Mouse (Mus musculus): ENCODE measurements around the gene Mrps27. TPM values are rescaled to one million over a fixed set of nuclear protein-coding genes. Genes with fewer than 3 reads are reported as not detected.

Mrps27 gene
- polyA plus RNA-seq, 1 experiment from 2014 or later = 75.2 TPM

DNA sequence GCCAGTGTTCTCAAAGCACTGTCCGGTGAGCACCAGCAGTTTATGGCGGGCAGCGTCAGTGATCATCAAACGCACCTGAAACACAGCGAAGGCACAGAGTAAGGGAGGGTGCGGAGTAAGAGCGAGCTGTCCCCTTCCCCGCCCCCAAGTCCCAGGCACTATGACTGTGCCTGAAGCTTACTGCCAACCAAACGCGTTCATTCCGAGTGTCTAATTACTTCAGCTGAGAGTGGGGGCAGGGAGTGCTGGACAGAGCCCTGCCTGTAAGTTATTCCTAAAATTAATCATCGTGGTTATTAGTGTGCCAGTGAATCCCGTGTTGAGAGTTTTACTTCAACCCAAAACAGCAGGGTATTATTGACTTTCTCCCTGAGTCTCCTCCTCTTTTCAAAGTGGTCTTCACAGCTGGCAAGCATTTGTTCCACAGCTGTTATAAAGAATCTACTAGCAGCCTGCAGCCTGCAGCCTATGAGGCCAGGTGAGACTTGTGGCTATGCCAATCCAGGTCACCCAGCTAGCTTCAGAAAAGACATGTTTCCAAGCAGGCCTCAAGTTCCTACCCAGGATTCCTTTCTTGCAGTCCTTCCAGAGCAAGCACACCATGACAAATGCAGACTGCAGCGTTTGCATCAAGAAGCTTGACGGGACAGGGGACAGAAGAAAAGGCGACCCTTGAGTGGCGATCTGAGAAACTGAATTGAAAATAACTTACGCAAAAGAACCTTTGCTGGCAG lies 97.3 kb downstream of the Mrps27 start:
- H3K4me3 ChIP-seq (ENCODE audit: control insufficient read depth in 1 of 2, insufficient read depth in 1 of 2, low read depth in 1 of 2, low read length in 2 of 2) = no peak overlapping the region
- H3K4me2 ChIP-seq (ENCODE audit: low read length) = no peak overlapping the region
- H3K9me3 ChIP-seq (ENCODE audit: control insufficient read depth, low read length) = no peaks in the 10 kb centered on the region
- H3K27ac ChIP-seq (replicated peaks in 1 of 2; ENCODE audit: control insufficient read depth in 1 of 2, insufficient read depth in 1 of 2, low read depth in 2 of 2, low read length in 2 of 2) = no peak overlapping the region
- ATAC-seq (ENCODE audit: insufficient number of reproducible peaks, insufficient read depth, low FRiP score, low read depth) = no peak
- no peaks in the 10 kb centered on the region for H3K27me3 ChIP-seq (ENCODE audit: control insufficient read depth, insufficient read depth, low read length)
- peaks cover 3 to 14% of the 10 kb centered on the region in 2 experiments; a peak in 3 of 4 replicates for H3K4me1 ChIP-seq (ENCODE audit: control insufficient read depth in 2 of 2, insufficient read depth in 2 of 2, low read length in 2 of 2)
- peaks cover 53% of the 10 kb centered on the region for H3K36me3 ChIP-seq (ENCODE audit: control insufficient read depth, insufficient read depth, low read length)
- 77% methylated on average over 18 of the region's 18 CpGs for WGBS
- no peak overlapping the region for H3K9ac ChIP-seq (ENCODE audit: low read length)

GRCm38 (mm10) chr13:99442434-99443249 lies 98.1 kb downstream of the Mrps27 start:
- no peak overlapping the region for H3K4me2 ChIP-seq (ENCODE audit: low read length)
- H3K27ac ChIP-seq (replicated peaks in 1 of 2; ENCODE audit: control insufficient read depth in 1 of 2, insufficient read depth in 1 of 2, low read depth in 2 of 2, low read length in 2 of 2) = no peak overlapping the region
- 88% methylated on average over 12 of the region's 12 CpGs for WGBS
- peaks cover 9 to 21% of the 10 kb centered on the region in 2 experiments for H3K4me1 ChIP-seq (ENCODE audit: control insufficient read depth in 2 of 2, insufficient read depth in 2 of 2, low read length in 2 of 2)
- no peaks in the 10 kb centered on the region for H3K27me3 ChIP-seq (ENCODE audit: control insufficient read depth, insufficient read depth, low read length)
- no peak overlapping the region for H3K9ac ChIP-seq (ENCODE audit: low read length)
- no peak overlapping the region for H3K4me3 ChIP-seq (ENCODE audit: control insufficient read depth in 1 of 2, insufficient read depth in 1 of 2, low read depth in 1 of 2, low read length in 2 of 2)
- peaks cover 45% of the 10 kb centered on the region for H3K36me3 ChIP-seq (ENCODE audit: control insufficient read depth, insufficient read depth, low read length)
- ATAC-seq (ENCODE audit: insufficient number of reproducible peaks, insufficient read depth, low FRiP score, low read depth) = no peak
- H3K9me3 ChIP-seq (ENCODE audit: control insufficient read depth, low read length) = no peaks in the 10 kb centered on the region

GRCm38 (mm10) chr13:99443484-99444175 lies 99.0 kb downstream of the Mrps27 start:
- Histone ChIP-seq H3K36me3 (ENCODE audit: control insufficient read depth, insufficient read depth, low read length) (peaks cover 44% of the 10 kb centered on the region), H3K4me2 (ENCODE audit: low read length) (no peak overlapping the region), H3K4me3 (ENCODE audit: control insufficient read depth in 1 of 2, insufficient read depth in 1 of 2, low read depth in 1 of 2, low read length in 2 of 2) (no peak overlapping the region), H3K27me3 (ENCODE audit: control insufficient read depth, insufficient read depth, low read length) (no peaks in the 10 kb centered on the region), H3K9ac (ENCODE audit: low read length) (no peak overlapping the region), H3K27ac (replicated peaks in 1 of 2; ENCODE audit: control insufficient read depth in 1 of 2, insufficient read depth in 1 of 2, low read depth in 2 of 2, low read length in 2 of 2) (no peak overlapping the region), H3K4me1 (ENCODE audit: control insufficient read depth in 2 of 2, insufficient read depth in 2 of 2, low read length in 2 of 2) (peaks cover 12 to 24% of the 10 kb centered on the region in 2 experiments), H3K9me3 (ENCODE audit: control insufficient read depth, low read length) (no peaks in the 10 kb centered on the region)
- WGBS = 91% methylated on average over 7 of the region's 7 CpGs
- ATAC-seq (ENCODE audit: insufficient number of reproducible peaks, insufficient read depth, low FRiP score, low read depth) = no peak

DNA sequence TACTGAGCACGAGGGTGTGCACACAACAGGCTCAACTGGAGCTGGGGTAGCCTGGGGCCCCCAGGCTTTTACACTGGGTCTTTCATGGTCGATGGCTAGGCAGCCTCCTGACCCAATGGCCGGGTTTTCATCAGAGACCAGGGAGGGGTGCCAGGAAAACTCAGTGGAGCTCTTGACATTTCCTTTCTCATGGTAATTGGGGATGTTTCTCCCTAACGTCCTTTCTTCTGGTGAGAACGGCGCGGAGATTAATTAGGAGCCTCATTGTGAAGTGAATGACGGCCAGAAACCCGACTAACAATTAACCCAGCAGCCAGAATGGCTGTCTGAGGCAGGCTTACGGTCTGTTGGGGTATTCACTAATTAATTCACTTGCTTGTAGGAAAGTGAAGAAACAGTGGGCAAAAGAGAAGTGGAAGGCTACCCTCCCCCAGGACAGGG lies 99.9 kb downstream of the Mrps27 start:
- no peak for ATAC-seq (ENCODE audit: insufficient number of reproducible peaks, insufficient read depth, low FRiP score, low read depth)
- H3K4me2 ChIP-seq (ENCODE audit: low read length) = no peak overlapping the region
- H3K9me3 ChIP-seq (ENCODE audit: control insufficient read depth, low read length) = no peaks in the 10 kb centered on the region
- no peak overlapping the region for H3K9ac ChIP-seq (ENCODE audit: low read length)
- 45% methylated on average over 10 of the region's 10 CpGs for WGBS
- H3K27ac ChIP-seq (replicated peaks in 1 of 2; ENCODE audit: control insufficient read depth in 1 of 2, insufficient read depth in 1 of 2, low read depth in 2 of 2, low read length in 2 of 2) = 0 out of 4 replicates have a peak overlapping the region, but pooled peaks of 1 of the 2 experiments have one; percentile 6
- H3K36me3 ChIP-seq (ENCODE audit: control insufficient read depth, insufficient read depth, low read length) = peaks cover 39% of the 10 kb centered on the region
- H3K27me3 ChIP-seq (ENCODE audit: control insufficient read depth, insufficient read depth, low read length) = no peaks in the 10 kb centered on the region
- H3K4me1 ChIP-seq (ENCODE audit: control insufficient read depth in 2 of 2, insufficient read depth in 2 of 2, low read length in 2 of 2) = peaks cover 12 to 24% of the 10 kb centered on the region in 2 experiments
- H3K4me3 ChIP-seq (ENCODE audit: control insufficient read depth in 1 of 2, insufficient read depth in 1 of 2, low read depth in 1 of 2, low read length in 2 of 2) = no peak overlapping the region

GRCm38 (mm10) chr13:99444880-99445279 lies 100.3 kb downstream of the Mrps27 start:
- 11% methylated on average over 6 of the region's 6 CpGs for WGBS
- Histone ChIP-seq H3K4me1 (ENCODE audit: control insufficient read depth in 2 of 2, insufficient read depth in 2 of 2, low read length in 2 of 2) (peaks cover 12 to 27% of the 10 kb centered on the region in 2 experiments), H3K4me3 (ENCODE audit: control insufficient read depth in 1 of 2, insufficient read depth in 1 of 2, low read depth in 1 of 2, low read length in 2 of 2) (no peak overlapping the region), H3K27ac (replicated peaks in 1 of 2; ENCODE audit: control insufficient read depth in 1 of 2, insufficient read depth in 1 of 2, low read depth in 2 of 2, low read length in 2 of 2) (0 out of 4 replicates have a peak overlapping the region, but pooled peaks of 1 of the 2 experiments have one; percentile 6), H3K9me3 (ENCODE audit: control insufficient read depth, low read length) (no peaks in the 10 kb centered on the region), H3K27me3 (ENCODE audit: control insufficient read depth, insufficient read depth, low read length) (no peaks in the 10 kb centered on the region), H3K36me3 (ENCODE audit: control insufficient read depth, insufficient read depth, low read length) (peaks cover 35% of the 10 kb centered on the region), H3K4me2 (ENCODE audit: low read length) (no peak overlapping the region), H3K9ac (ENCODE audit: low read length) (no peak overlapping the region)
- ATAC-seq (ENCODE audit: insufficient number of reproducible peaks, insufficient read depth, low FRiP score, low read depth) = no peak

DNA sequence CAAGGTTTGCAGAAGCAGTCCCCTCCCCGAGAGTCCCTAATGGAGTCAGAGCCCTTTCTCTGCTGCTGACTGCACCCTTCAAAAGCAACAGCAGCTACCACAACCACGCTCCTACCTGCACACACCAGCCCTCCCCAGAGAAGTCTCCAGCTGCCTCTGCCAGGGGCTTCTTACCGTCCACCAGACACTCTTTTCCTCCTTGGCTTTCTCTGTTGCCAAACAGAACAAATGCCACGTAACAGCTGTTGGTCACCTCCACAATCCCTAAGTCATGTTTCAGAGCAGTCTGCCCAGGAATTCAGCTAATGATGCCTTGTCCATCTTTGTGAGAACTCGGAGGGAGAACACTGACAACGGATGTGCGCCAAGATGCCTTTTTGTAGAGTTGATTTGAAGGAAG lies 102.4 kb downstream of the Mrps27 start:
- Histone ChIP-seq H3K9ac (ENCODE audit: low read length) (no peak overlapping the region), H3K36me3 (ENCODE audit: control insufficient read depth, insufficient read depth, low read length) (peaks cover 14% of the 10 kb centered on the region; the same call in 1 of the 2 replicates), H3K27ac (replicated peaks in 1 of 2; ENCODE audit: control insufficient read depth in 1 of 2, insufficient read depth in 1 of 2, low read depth in 2 of 2, low read length in 2 of 2) (no peak overlapping the region), H3K4me1 (ENCODE audit: control insufficient read depth in 2 of 2, insufficient read depth in 2 of 2, low read length in 2 of 2) (peaks cover 14 to 37% of the 10 kb centered on the region in 2 experiments), H3K4me2 (ENCODE audit: low read length) (no peak overlapping the region), H3K4me3 (ENCODE audit: control insufficient read depth in 1 of 2, insufficient read depth in 1 of 2, low read depth in 1 of 2, low read length in 2 of 2) (no peak overlapping the region), H3K9me3 (ENCODE audit: control insufficient read depth, low read length) (no peaks in the 10 kb centered on the region), H3K27me3 (ENCODE audit: control insufficient read depth, insufficient read depth, low read length) (no peaks in the 10 kb centered on the region)
- 82% methylated on average over 7 of the region's 7 CpGs for WGBS
- no peak for ATAC-seq (ENCODE audit: insufficient number of reproducible peaks, insufficient read depth, low FRiP score, low read depth)

Data from heart, embryonic 14.5 days (tissue).